Mouse (Mus musculus): ENCODE measurements at regions not wholly inside any gene's neighbourhood (a gene's known extent, or its start where the extent isn't known, plus 50 kb on each side); places are given as distances from the start of the nearest gene placed in this dataset.

GRCm38 (mm10) chr2:9693351-9693750 lies 187.7 kb upstream of the 4930412O13Rik start:
- H3K27me3 ChIP-seq (ENCODE audit: insufficient read depth, low read length): no peaks in the 10 kb centered on the region
- H3K4me3 ChIP-seq (ENCODE audit: low read depth, low read length): no peak overlapping the region
- no peak for ATAC-seq
- H3K9ac ChIP-seq (replicated peaks): no peak overlapping the region
- no peak for TF ChIP-seq EP300 (IDR thresholded peaks at IDR 0.05; ENCODE audit: low read depth)
- no peak for TF ChIP-seq CTCF (IDR thresholded peaks at IDR 0.05; ENCODE audit: low read depth)
- H3K4me1 ChIP-seq (ENCODE audit: insufficient read depth): no peaks in the 10 kb centered on the region
- no peak overlapping the region for H3K27ac ChIP-seq (ENCODE audit: low read depth)
- H3K4me2 ChIP-seq (ENCODE audit: low read depth, low read length): no peak overlapping the region
- WGBS (ENCODE audit: insufficient replicate concordance): 69% methylated on average over 9 of the region's 9 CpGs
- no peaks in the 10 kb centered on the region for H3K36me3 ChIP-seq (replicated peaks; ENCODE audit: insufficient read depth, low read length)
- H3K9me3 ChIP-seq (ENCODE audit: low read length): no peaks in the 10 kb centered on the region
- DNase-seq: no peak

GRCm38 (mm10) chr2:9694178-9694577 lies 186.9 kb upstream of the 4930412O13Rik start:
- Histone ChIP-seq H3K4me2 (ENCODE audit: low read depth, low read length) (no peak overlapping the region), H3K9me3 (ENCODE audit: low read length) (no peaks in the 10 kb centered on the region), H3K4me1 (ENCODE audit: insufficient read depth) (no peaks in the 10 kb centered on the region), H3K9ac (replicated peaks) (no peak overlapping the region), H3K36me3 (replicated peaks; ENCODE audit: insufficient read depth, low read length) (no peaks in the 10 kb centered on the region), H3K27ac (ENCODE audit: low read depth) (no peak overlapping the region), H3K27me3 (ENCODE audit: insufficient read depth, low read length) (no peaks in the 10 kb centered on the region), H3K4me3 (ENCODE audit: low read depth, low read length) (no peak overlapping the region)
- TF ChIP-seq EP300 (IDR thresholded peaks at IDR 0.05; ENCODE audit: low read depth) (no peak), CTCF (IDR thresholded peaks at IDR 0.05; ENCODE audit: low read depth) (no peak)
- DNase-seq (no peak), ATAC-seq (no peak)
- 87% methylated on average over 8 of the region's 8 CpGs for WGBS (ENCODE audit: insufficient replicate concordance)

- WGBS (ENCODE audit: insufficient replicate concordance): 72% methylated on average over 6 of the region's 6 CpGs
- Histone ChIP-seq H3K36me3 (replicated peaks; ENCODE audit: insufficient read depth, low read length) (no peaks in the 10 kb centered on the region), H3K4me3 (ENCODE audit: low read depth, low read length) (no peak overlapping the region), H3K27me3 (ENCODE audit: insufficient read depth, low read length) (no peaks in the 10 kb centered on the region), H3K9ac (replicated peaks) (no peak overlapping the region), H3K9me3 (ENCODE audit: low read length) (no peaks in the 10 kb centered on the region), H3K27ac (ENCODE audit: low read depth) (no peak overlapping the region), H3K4me1 (ENCODE audit: insufficient read depth) (no peaks in the 10 kb centered on the region), H3K4me2 (ENCODE audit: low read depth, low read length) (no peak overlapping the region)
- TF ChIP-seq EP300 (IDR thresholded peaks at IDR 0.05; ENCODE audit: low read depth) (no peak), CTCF (IDR thresholded peaks at IDR 0.05; ENCODE audit: low read depth) (no peak)
- ATAC-seq: no peak
- no peak for DNase-seq
These were observed 183.3 kb upstream of the 4930412O13Rik start for GRCm38 (mm10) chr2:9697591-9698345.

GRCm38 (mm10) chr2:9704266-9704665 lies 176.8 kb upstream of the 4930412O13Rik start:
- H3K9me3 ChIP-seq (ENCODE audit: low read length): no peaks in the 10 kb centered on the region
- no peak overlapping the region for H3K9ac ChIP-seq (replicated peaks)
- ATAC-seq: no peak
- WGBS (ENCODE audit: insufficient replicate concordance): 73% methylated on average over 3 of the region's 3 CpGs
- H3K27me3 ChIP-seq (ENCODE audit: insufficient read depth, low read length): no peaks in the 10 kb centered on the region
- no peak overlapping the region for H3K27ac ChIP-seq (ENCODE audit: low read depth)
- no peak for DNase-seq
- no peak for TF ChIP-seq CTCF (IDR thresholded peaks at IDR 0.05; ENCODE audit: low read depth)
- TF ChIP-seq EP300 (IDR thresholded peaks at IDR 0.05; ENCODE audit: low read depth): no peak
- H3K4me1 ChIP-seq (ENCODE audit: insufficient read depth): no peaks in the 10 kb centered on the region
- no peaks in the 10 kb centered on the region for H3K36me3 ChIP-seq (replicated peaks; ENCODE audit: insufficient read depth, low read length)
- H3K4me3 ChIP-seq (ENCODE audit: low read depth, low read length): no peak overlapping the region
- H3K4me2 ChIP-seq (ENCODE audit: low read depth, low read length): no peak overlapping the region

GRCm38 (mm10) chr2:9709466-9709865 lies 171.6 kb upstream of the 4930412O13Rik start:
- no peak for DNase-seq
- Histone ChIP-seq H3K4me1 (ENCODE audit: insufficient read depth) (no peaks in the 10 kb centered on the region), H3K9ac (replicated peaks) (no peak overlapping the region), H3K9me3 (ENCODE audit: low read length) (no peaks in the 10 kb centered on the region), H3K27me3 (ENCODE audit: insufficient read depth, low read length) (no peaks in the 10 kb centered on the region), H3K36me3 (replicated peaks; ENCODE audit: insufficient read depth, low read length) (no peaks in the 10 kb centered on the region), H3K4me2 (ENCODE audit: low read depth, low read length) (no peak overlapping the region), H3K27ac (ENCODE audit: low read depth) (no peak overlapping the region), H3K4me3 (ENCODE audit: low read depth, low read length) (no peak overlapping the region)
- TF ChIP-seq EP300 (IDR thresholded peaks at IDR 0.05; ENCODE audit: low read depth) (no peak), CTCF (IDR thresholded peaks at IDR 0.05; ENCODE audit: low read depth) (no peak)
- no peak for ATAC-seq
- 73% methylated on average over 7 of the region's 7 CpGs for WGBS (ENCODE audit: insufficient replicate concordance)

GRCm38 (mm10) chr2:9717904-9718303 lies 163.1 kb upstream of the 4930412O13Rik start:
- 28% methylated on average over 1 of the region's 1 CpGs for WGBS (ENCODE audit: insufficient replicate concordance)
- no peak overlapping the region for H3K27ac ChIP-seq (ENCODE audit: low read depth)
- H3K4me1 ChIP-seq (ENCODE audit: insufficient read depth): no peaks in the 10 kb centered on the region
- TF ChIP-seq CTCF (IDR thresholded peaks at IDR 0.05; ENCODE audit: low read depth) (no peak), EP300 (IDR thresholded peaks at IDR 0.05; ENCODE audit: low read depth) (no peak)
- no peaks in the 10 kb centered on the region for H3K36me3 ChIP-seq (replicated peaks; ENCODE audit: insufficient read depth, low read length)
- H3K9me3 ChIP-seq (ENCODE audit: low read length): no peaks in the 10 kb centered on the region
- H3K9ac ChIP-seq (replicated peaks): no peak overlapping the region
- ATAC-seq (no peak), DNase-seq (no peak)
- H3K4me2 ChIP-seq (ENCODE audit: low read depth, low read length): no peak overlapping the region
- H3K27me3 ChIP-seq (ENCODE audit: insufficient read depth, low read length): no peaks in the 10 kb centered on the region
- no peak overlapping the region for H3K4me3 ChIP-seq (ENCODE audit: low read depth, low read length)
